Mouse (Mus musculus): ENCODE data around the gene Ap2s1.

The Ap2s1 gene

DNA sequence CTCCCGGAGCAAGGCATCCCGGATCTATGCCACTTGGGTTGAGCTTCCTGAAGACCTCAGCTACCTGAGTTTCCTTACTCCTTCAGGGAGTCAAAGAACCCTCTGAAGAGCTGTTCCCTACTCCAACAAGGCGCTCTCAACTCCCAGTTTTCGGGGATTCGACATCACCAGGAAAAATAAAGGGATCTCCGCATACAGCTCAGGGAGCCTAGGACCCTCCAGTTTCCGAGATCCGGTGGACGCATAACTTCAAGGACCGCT is 43.3 kb downstream of the Ap2s1 start:
- H3K4me1 ChIP-seq (replicated peaks; ENCODE audit: low read depth, low read length) = peaks cover 60% of the 10 kb centered on the region
- H3K4me3 ChIP-seq (replicated peaks; ENCODE audit: low read length) = peak overlapping the region; percentile 93
- peaks cover 4% of the 10 kb centered on the region for H3K9me3 ChIP-seq (ENCODE audit: low read length)
- TF ChIP-seq CTCF (conservative IDR thresholded peaks at IDR 0.05; ENCODE audit: low read length) (no peak), NANOG (IDR thresholded peaks at IDR 0.05; ENCODE audit: borderline replicate concordance, low read length) (no peak), POU5F1 (IDR thresholded peaks at IDR 0.05; ENCODE audit: borderline replicate concordance, low read length) (no peak)
- H3K27me3 ChIP-seq (ENCODE audit: insufficient read depth, low read length) = no peaks in the 10 kb centered on the region
- H3K36me3 ChIP-seq (ENCODE audit: insufficient read depth, low read length) = peaks cover 34% of the 10 kb centered on the region

DNA sequence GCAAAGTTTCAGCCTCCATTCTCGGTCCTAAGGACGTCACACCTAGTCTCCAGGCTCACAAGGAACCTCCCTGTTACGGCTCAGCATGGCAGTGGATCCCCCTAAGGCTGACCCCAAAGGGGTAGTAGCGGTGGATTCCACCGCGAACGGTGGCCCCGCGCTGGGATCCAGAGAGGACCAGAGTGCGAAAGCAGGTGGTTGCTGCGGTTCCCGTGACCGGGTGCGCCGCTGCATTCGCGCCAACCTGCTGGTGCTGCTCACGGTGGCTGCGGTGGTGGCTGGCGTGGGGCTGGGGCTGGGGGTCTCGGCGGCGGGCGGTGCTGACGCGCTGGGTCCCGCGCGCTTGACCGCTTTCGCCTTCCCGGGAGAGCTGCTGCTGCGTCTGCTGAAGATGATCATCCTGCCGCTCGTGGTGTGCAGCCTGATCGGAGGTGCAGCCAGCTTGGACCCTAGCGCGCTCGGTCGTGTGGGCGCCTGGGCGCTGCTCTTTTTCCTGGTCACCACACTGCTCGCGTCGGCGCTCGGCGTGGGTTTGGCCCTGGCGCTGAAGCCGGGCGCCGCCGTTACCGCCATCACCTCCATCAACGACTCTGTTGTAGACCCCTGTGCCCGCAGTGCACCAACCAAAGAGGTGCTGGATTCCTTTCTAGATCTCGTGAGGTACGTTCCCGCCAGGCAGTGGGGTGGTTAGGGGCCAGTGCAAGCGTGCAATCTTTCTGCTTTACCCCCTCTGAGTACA is 43.8 kb downstream of the Ap2s1 start:
- Histone ChIP-seq H3K9me3 (ENCODE audit: low read length) (peaks cover 4% of the 10 kb centered on the region), H3K36me3 (ENCODE audit: insufficient read depth, low read length) (peaks cover 39% of the 10 kb centered on the region), H3K27me3 (ENCODE audit: insufficient read depth, low read length) (no peaks in the 10 kb centered on the region), H3K4me3 (replicated peaks; ENCODE audit: low read length) (peak overlapping the region; percentile 93), H3K4me1 (replicated peaks; ENCODE audit: low read depth, low read length) (peaks cover 64% of the 10 kb centered on the region)
- TF ChIP-seq POU5F1 (IDR thresholded peaks at IDR 0.05; ENCODE audit: borderline replicate concordance, low read length) (no peak), CTCF (conservative IDR thresholded peaks at IDR 0.05; ENCODE audit: low read length) (no peak), NANOG (IDR thresholded peaks at IDR 0.05; ENCODE audit: borderline replicate concordance, low read length) (no peak)

DNA sequence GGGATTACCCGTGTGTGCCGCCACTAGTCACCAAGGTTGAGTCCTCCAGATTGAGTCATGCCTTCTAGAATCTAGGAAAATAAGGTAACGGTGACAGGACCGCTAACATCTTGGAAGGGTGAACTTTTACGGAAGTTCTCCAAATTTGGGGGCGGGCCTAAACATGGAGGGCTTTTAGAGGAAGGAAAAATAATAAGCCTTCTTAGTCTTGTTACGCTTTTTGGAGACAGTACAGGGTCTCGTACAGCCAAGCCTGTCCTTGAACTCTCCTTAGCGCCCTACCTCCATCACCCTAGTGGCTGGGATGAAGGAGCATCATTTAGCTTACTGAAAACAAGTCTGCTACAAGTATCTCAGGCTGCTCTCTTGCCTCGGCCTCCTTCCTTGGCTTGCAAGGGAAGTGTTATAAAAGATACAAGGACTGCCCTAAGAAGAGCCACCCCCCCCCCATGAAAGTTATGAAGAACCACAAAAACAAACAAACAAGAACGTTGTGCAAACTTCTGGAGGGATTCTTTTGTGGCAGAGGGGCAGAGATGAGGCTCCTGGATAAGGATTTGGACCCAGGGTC is 44.4 kb downstream of the Ap2s1 start:
- Histone ChIP-seq H3K36me3 (ENCODE audit: insufficient read depth, low read length) (peaks cover 45% of the 10 kb centered on the region), H3K27me3 (ENCODE audit: insufficient read depth, low read length) (no peaks in the 10 kb centered on the region), H3K9me3 (ENCODE audit: low read length) (no peaks in the 10 kb centered on the region), H3K4me3 (replicated peaks; ENCODE audit: low read length) (peak overlapping the region; percentile 93), H3K4me1 (replicated peaks; ENCODE audit: low read depth, low read length) (peaks cover 65% of the 10 kb centered on the region)
- no peak for TF ChIP-seq CTCF (conservative IDR thresholded peaks at IDR 0.05; ENCODE audit: low read length)
- TF ChIP-seq POU5F1 (IDR thresholded peaks at IDR 0.05; ENCODE audit: borderline replicate concordance, low read length) = no peak
- TF ChIP-seq NANOG (IDR thresholded peaks at IDR 0.05; ENCODE audit: borderline replicate concordance, low read length) = no peak

DNA sequence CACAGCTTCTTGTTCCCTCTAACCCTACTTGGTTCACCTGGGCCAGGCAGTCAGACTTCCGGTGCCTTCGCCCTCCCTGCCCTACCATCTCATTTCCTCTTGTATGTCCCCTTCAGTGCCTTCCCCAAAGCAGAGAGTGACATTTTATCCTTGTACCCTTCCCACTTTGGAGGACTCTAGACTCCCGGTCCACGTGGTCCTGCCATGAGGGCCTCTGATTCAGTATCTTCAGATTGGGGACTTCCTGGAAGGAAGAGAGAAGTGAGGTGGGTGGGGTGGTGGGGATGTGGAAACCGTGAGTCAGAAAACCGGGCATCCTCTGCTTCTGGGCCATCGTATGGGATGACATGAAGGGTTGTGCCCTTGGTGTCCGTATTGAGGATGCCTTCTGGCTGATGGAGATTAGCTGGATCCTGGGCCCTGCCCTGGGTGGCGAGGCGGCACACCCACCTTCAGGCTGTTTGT is 45.0 kb downstream of the Ap2s1 start:
- Histone ChIP-seq H3K27me3 (ENCODE audit: insufficient read depth, low read length) (no peaks in the 10 kb centered on the region), H3K4me1 (replicated peaks; ENCODE audit: low read depth, low read length) (peaks cover 71% of the 10 kb centered on the region), H3K4me3 (replicated peaks; ENCODE audit: low read length) (peak overlapping the region; percentile 93), H3K36me3 (ENCODE audit: insufficient read depth, low read length) (peaks cover 52% of the 10 kb centered on the region), H3K9me3 (ENCODE audit: low read length) (no peaks in the 10 kb centered on the region)
- TF ChIP-seq NANOG (IDR thresholded peaks at IDR 0.05; ENCODE audit: borderline replicate concordance, low read length) (no peak), POU5F1 (IDR thresholded peaks at IDR 0.05; ENCODE audit: borderline replicate concordance, low read length) (no peak), CTCF (conservative IDR thresholded peaks at IDR 0.05; ENCODE audit: low read length) (no peak)

DNA sequence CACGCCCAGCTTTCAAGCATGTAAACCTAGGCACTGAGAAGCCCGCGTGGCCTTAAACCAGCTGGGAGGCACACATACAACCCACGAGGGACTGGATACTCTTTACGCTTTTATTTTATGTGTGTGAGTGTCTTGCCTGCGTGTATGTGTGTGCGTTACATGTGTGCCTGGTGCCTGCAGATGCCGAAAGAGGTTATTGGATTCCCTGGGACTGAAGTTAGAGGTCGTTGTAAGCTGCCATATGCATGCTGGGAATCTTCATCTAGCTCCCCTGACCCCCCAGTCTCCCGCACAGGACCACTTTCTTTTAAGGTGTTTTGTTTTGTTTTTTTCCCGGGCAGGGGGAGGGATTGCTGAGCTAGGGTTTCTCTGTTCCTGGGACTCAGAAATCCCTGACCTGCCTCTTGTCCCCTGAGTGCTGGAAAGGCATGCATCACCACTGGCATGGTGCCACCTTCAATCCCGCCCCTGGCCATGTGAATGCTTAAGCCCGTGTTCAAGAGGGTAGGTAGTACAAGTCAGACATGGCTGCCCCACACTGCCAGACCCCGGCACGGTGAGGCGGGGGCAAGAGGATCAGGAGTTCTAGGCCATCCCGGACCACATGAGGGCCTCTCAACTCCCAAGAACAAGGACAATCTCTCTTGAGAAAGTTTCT is 45.7 kb downstream of the Ap2s1 start:
- Histone ChIP-seq H3K4me1 (replicated peaks; ENCODE audit: low read depth, low read length) (peaks cover 68% of the 10 kb centered on the region), H3K9me3 (ENCODE audit: low read length) (no peaks in the 10 kb centered on the region), H3K27me3 (ENCODE audit: insufficient read depth, low read length) (no peaks in the 10 kb centered on the region), H3K4me3 (replicated peaks; ENCODE audit: low read length) (peak overlapping the region; percentile 93), H3K36me3 (ENCODE audit: insufficient read depth, low read length) (peaks cover 55% of the 10 kb centered on the region)
- TF ChIP-seq POU5F1 (IDR thresholded peaks at IDR 0.05; ENCODE audit: borderline replicate concordance, low read length) = no peak

DNA sequence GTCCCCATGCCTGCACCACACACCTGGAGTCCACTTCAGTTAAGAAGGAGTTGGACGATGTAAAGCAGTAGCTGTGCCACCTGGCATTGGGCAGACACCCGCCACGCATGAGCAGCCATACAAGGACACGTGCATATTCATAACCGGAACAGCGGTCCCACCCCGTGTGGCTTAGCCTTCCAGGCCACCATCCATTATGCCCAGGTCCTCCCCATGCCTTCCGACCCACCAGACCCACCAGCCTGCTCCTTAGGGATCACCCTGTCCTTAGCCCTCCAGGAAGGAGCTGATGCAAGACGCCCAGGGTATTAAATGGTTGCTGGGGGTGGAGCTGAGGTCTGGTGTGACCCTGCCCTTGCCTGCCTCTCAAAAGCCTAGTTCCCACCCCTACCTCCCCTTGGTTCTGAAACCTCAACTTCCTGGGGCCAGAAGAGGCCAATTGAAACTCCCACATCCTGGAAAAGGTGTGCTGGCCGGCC is 46.3 kb downstream of the Ap2s1 start:
- no peaks in the 10 kb centered on the region for H3K9me3 ChIP-seq (ENCODE audit: low read length)
- peak overlapping the region; percentile 93 for H3K4me3 ChIP-seq (replicated peaks; ENCODE audit: low read length)
- H3K36me3 ChIP-seq (ENCODE audit: insufficient read depth, low read length) = peaks cover 61% of the 10 kb centered on the region
- H3K27me3 ChIP-seq (ENCODE audit: insufficient read depth, low read length) = no peaks in the 10 kb centered on the region
- TF ChIP-seq NANOG (IDR thresholded peaks at IDR 0.05; ENCODE audit: borderline replicate concordance, low read length) (no peak), CTCF (conservative IDR thresholded peaks at IDR 0.05; ENCODE audit: low read length) (no peak), POU5F1 (IDR thresholded peaks at IDR 0.05; ENCODE audit: borderline replicate concordance, low read length) (no peak)
- H3K4me1 ChIP-seq (replicated peaks; ENCODE audit: low read depth, low read length) = peaks cover 62% of the 10 kb centered on the region

DNA sequence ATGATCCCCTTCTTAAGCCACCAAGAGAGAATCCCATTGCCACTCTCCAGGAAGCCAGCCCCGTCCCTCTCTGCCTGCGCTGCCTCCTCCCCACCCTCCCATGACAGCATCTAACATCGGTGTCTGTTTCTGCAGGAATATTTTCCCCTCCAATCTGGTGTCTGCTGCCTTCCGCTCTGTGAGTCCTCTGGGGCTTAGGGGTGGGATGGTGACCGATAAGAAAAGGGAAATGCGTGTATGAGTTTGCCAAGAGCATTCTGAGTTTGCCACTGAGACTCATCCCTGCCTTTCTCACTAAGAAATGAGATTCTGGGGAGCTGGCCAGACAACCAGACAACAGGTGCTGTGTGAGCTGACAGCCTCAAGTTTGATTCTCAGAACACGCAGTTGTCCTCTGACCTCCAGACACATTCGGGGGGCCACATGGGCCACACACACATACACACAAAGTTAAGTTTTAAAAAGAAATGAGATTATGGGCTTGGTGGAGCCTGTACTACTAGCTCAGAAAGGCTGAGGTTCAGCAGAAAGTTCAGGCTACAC is 47.4 kb downstream of the Ap2s1 start:
- Histone ChIP-seq H3K4me3 (replicated peaks; ENCODE audit: low read length) (no peak overlapping the region), H3K36me3 (ENCODE audit: insufficient read depth, low read length) (peaks cover 71% of the 10 kb centered on the region), H3K4me1 (replicated peaks; ENCODE audit: low read depth, low read length) (peaks cover 53% of the 10 kb centered on the region), H3K9me3 (ENCODE audit: low read length) (no peaks in the 10 kb centered on the region), H3K27me3 (ENCODE audit: insufficient read depth, low read length) (no peaks in the 10 kb centered on the region)
- no peak for TF ChIP-seq CTCF (conservative IDR thresholded peaks at IDR 0.05; ENCODE audit: low read length)
- no peak for TF ChIP-seq POU5F1 (IDR thresholded peaks at IDR 0.05; ENCODE audit: borderline replicate concordance, low read length)
- TF ChIP-seq NANOG (IDR thresholded peaks at IDR 0.05; ENCODE audit: borderline replicate concordance, low read length) = no peak

DNA sequence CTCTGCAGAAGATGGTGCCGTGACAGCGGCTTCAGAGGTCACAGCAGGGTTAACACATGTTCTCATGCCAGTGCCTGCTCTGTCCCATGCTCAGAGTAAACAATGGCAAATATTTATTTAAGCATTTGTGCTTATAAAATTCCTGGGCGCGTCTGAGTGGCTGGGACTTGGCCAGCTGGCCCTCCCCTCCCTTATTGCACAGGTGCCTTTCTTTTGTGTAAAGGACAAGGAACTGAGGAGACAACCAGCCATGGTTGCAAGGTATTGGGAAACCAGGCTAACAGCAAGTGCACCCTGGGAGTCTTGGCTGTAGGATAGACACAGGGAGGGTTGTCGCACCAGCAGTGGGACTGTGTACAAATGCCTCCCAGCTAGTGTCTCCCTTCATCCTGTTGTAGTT is 54.1 kb downstream of the Ap2s1 start:
- H3K4me1 ChIP-seq (replicated peaks; ENCODE audit: low read depth, low read length) = peaks cover 48% of the 10 kb centered on the region
- H3K27me3 ChIP-seq (ENCODE audit: insufficient read depth, low read length) = no peaks in the 10 kb centered on the region
- no peaks in the 10 kb centered on the region for H3K9me3 ChIP-seq (ENCODE audit: low read length)
- no peak overlapping the region for H3K4me3 ChIP-seq (replicated peaks; ENCODE audit: low read length)
- peaks cover 93% of the 10 kb centered on the region for H3K36me3 ChIP-seq (ENCODE audit: insufficient read depth, low read length)
- TF ChIP-seq NANOG (IDR thresholded peaks at IDR 0.05; ENCODE audit: borderline replicate concordance, low read length) = no peak
- no peak for TF ChIP-seq POU5F1 (IDR thresholded peaks at IDR 0.05; ENCODE audit: borderline replicate concordance, low read length)
- no peak for TF ChIP-seq CTCF (conservative IDR thresholded peaks at IDR 0.05; ENCODE audit: low read length)
